Mouse (Mus musculus): ENCODE measurements around the gene Card14. TPM values are rescaled to one million over a fixed set of nuclear protein-coding genes. Genes with fewer than 3 reads are reported as not detected.

Gene Card14
- polyA plus RNA-seq, 1 experiment from 2014 or later: 0.50 TPM

MicroRNAs within 50 kb of the gene (microRNA counts, 519-probe panel; counts per million panel counts)
- not detected for microRNA mmu-miR-1932

Small RNAs within 50 kb of the gene (microRNA-seq; reads per million reads assigned to microRNA genes)
- gene Mir1932: not detected

Other genes with a start within 250 kb of the Card14 start
- 23.4 and 24.8 TPM in 2 replicates for gene Cbx4, start 221.5 kb upstream of the Card14 start, polyA plus RNA-seq (2015; fragmentation: Nextera tagmentation; extraction: Ambion mirVana)
- 47.9 and 54.9 TPM in 2 replicates for gene Tbc1d16, start 79.3 kb upstream of the Card14 start, polyA plus RNA-seq (2015; fragmentation: Nextera tagmentation; extraction: Ambion mirVana)
- gene Ccdc40, start 79.2 kb upstream of the Card14 start, polyA plus RNA-seq (2015; fragmentation: Nextera tagmentation; extraction: Ambion mirVana): 16.5 and 17.2 TPM in 2 replicates
- 121 and 131 TPM in 2 replicates for gene Gaa, start 39.9 kb upstream of the Card14 start, polyA plus RNA-seq (2015; fragmentation: Nextera tagmentation; extraction: Ambion mirVana)
- gene Eif4a3, start 7.7 kb upstream of the Card14 start, polyA plus RNA-seq (2015; fragmentation: Nextera tagmentation; extraction: Ambion mirVana): 241 and 243 TPM in 2 replicates
- gene Sgsh, start 47.8 kb downstream of the Card14 start, polyA plus RNA-seq (2015; fragmentation: Nextera tagmentation; extraction: Ambion mirVana): 3.6 and 5.2 TPM in 2 replicates
- gene Slc26a11, start 47.8 kb downstream of the Card14 start, polyA plus RNA-seq (2015; fragmentation: Nextera tagmentation; extraction: Ambion mirVana): 7.5 and 8.0 TPM in 2 replicates
- gene Rnf213, start 85.3 kb downstream of the Card14 start, polyA plus RNA-seq (2015; fragmentation: Nextera tagmentation; extraction: Ambion mirVana): 1.0 and 1.1 TPM in 2 replicates
- 15.1 and 17.1 TPM in 2 replicates for gene Endov, start 183.6 kb downstream of the Card14 start, polyA plus RNA-seq (2015; fragmentation: Nextera tagmentation; extraction: Ambion mirVana)
- gene Nptx1, start 240.0 kb downstream of the Card14 start, polyA plus RNA-seq (2015; fragmentation: Nextera tagmentation; extraction: Ambion mirVana): 15.6 and 22.4 TPM in 2 replicates

Data from hindbrain, embryonic 16.5 days (tissue).